Mouse (Mus musculus): Measurements from ENCODE around the gene Nelfcd.

The Nelfcd gene

DNA sequence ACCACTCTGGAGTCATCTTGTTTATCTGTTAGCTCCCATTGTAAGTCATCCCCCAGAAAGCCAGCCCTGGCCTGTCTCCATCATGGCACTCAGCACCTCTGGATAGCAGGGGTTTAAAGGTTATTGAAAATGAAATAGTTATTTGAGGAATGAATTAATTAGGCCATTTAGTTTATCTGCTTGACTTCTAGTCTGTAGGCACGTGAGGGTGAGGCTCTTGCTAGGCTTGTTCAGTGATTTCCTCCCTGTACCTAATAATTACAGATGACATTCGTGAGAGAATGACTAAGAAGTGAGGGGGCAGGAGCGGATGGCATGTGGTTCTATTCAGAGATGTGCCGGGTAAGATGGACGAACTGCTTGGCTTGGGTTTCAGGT lies 57.9 kb downstream of the Nelfcd start:
- no peak for DNase-seq (ENCODE audit: low spot score)
